Mouse (Mus musculus): ENCODE measurements around the gene 4931422A03Rik. TPM values are rescaled to one million over a fixed set of nuclear protein-coding genes. Genes with fewer than 3 reads are reported as not detected.

The 4931422A03Rik gene
- total and polyA plus RNA-seq, 3 experiments: 0.50 to 4.9 TPM; not detected in 1

- TF ChIP-seq UBTF (IDR thresholded peaks at IDR 0.05; ENCODE audit: borderline replicate concordance, insufficient read depth, low read depth, low read length) (no peak), POLR2AphosphoS2 (IDR thresholded peaks at IDR 0.05; ENCODE audit: low read length) (no peak), ZKSCAN1 (IDR thresholded peaks at IDR 0.05; ENCODE audit: low read depth, low read length) (no peak), ETS1 (IDR thresholded peaks at IDR 0.05; ENCODE audit: low read depth, low read length) (peak; percentile 45; the same call in 1 of the 2 replicates), KAT2A (conservative IDR thresholded peaks at IDR 0.05; ENCODE audit: low read depth, low read length) (no peak), NELFE (IDR thresholded peaks at IDR 0.05; ENCODE audit: low read depth, low read length) (no peak; the same call in 1 of the 2 replicates), MAZ (IDR thresholded peaks at IDR 0.05; ENCODE audit: low read depth, low read length) (no peak; the same call in 1 of the 2 replicates), CTCF (IDR thresholded peaks at IDR 0.05 in 2 of 3, conservative IDR thresholded peaks at IDR 0.05 in 1 of 3; ENCODE audit: control insufficient read depth in 1 of 3, insufficient read depth in 1 of 3, low read depth in 2 of 3, low read length in 3 of 3, poor library complexity in 1 of 3, severe bottlenecking in 1 of 3) (no peak), RCOR1 (IDR thresholded peaks at IDR 0.05; ENCODE audit: low read depth, low read length) (peak; percentile 21; the same call in 1 of the 2 replicates), JUND (IDR thresholded peaks at IDR 0.05; ENCODE audit: low read depth, low read length) (no peak), HCFC1 (IDR thresholded peaks at IDR 0.05; ENCODE audit: low read depth, low read length) (no peak), GATA1 (IDR thresholded peaks at IDR 0.05; ENCODE audit: low read depth, low read length) (peak; percentile 50; the same call in 1 of the 2 replicates), MAFK (IDR thresholded peaks at IDR 0.05; ENCODE audit: borderline replicate concordance, low read depth, low read length) (no peak), USF2 (IDR thresholded peaks at IDR 0.05; ENCODE audit: borderline replicate concordance in 1 of 2, insufficient read depth in 1 of 2, low read depth in 1 of 2, low read length in 2 of 2) (no peak), TAL1 (IDR thresholded peaks at IDR 0.05; ENCODE audit: low read length) (peak; percentile 63), MAX (IDR thresholded peaks at IDR 0.05; ENCODE audit: low read length) (0 out of 2 replicates have a peak, but pooled peaks have one; percentile 17), BHLHE40 (IDR thresholded peaks at IDR 0.05; ENCODE audit: borderline replicate concordance, low read depth, low read length) (peak; percentile 44; the same call in 1 of the 2 replicates), EP300 (IDR thresholded peaks at IDR 0.05; ENCODE audit: low read depth in 1 of 2, low read length in 2 of 2) (peak in 1 of 2 experiments; percentile 77; a peak in 3 of 4 replicates), TBP (IDR thresholded peaks at IDR 0.05; ENCODE audit: low read depth, low read length) (no peak)
Measured at GRCm38 (mm10) chr2:103930306-103931019, 97.7 kb downstream of the 4931422A03Rik start (continued).

- DNase-seq (ENCODE audit: low read depth, low spot score): no peak
- Histone ChIP-seq H3K9me3 (replicated peaks; ENCODE audit: insufficient read depth, low read length) (no peaks in the 10 kb centered on the region), H3K4me3 (ENCODE audit: control insufficient read depth in 1 of 2, insufficient read depth in 1 of 2, low read depth in 2 of 2, low read length in 2 of 2) (no peak overlapping the region), H3K79me2 (ENCODE audit: control insufficient read depth, insufficient read depth, low read length, poor library complexity) (no peaks in the 10 kb centered on the region; the same call in 1 of the 2 replicates), H3K27me3 (ENCODE audit: control insufficient read depth in 1 of 2, insufficient read depth in 2 of 2, low read length in 2 of 2) (no peaks in the 10 kb centered on the region), H3K4me1 (ENCODE audit: control insufficient read depth in 1 of 2, insufficient read depth in 2 of 2, low read length in 2 of 2) (peaks cover 5 to 22% of the 10 kb centered on the region in 2 experiments; a peak in 3 of 4 replicates), H3K9ac (ENCODE audit: control insufficient read depth, low read depth, low read length, poor library complexity, severe bottlenecking) (no peak overlapping the region), H3K36me3 (ENCODE audit: control insufficient read depth in 1 of 2, insufficient read depth in 2 of 2, low read length in 2 of 2) (peaks cover 0 to 7% of the 10 kb centered on the region in 2 experiments; a peak in 2 of 4 replicates), H3K27ac (ENCODE audit: control insufficient read depth, low read depth, low read length) (no peak overlapping the region)
- no peak for TF ChIP-seq KAT2A (conservative IDR thresholded peaks at IDR 0.05; ENCODE audit: low read depth, low read length)
- TF ChIP-seq MYB (IDR thresholded peaks at IDR 0.05; ENCODE audit: low read depth, low read length): no peak
- TF ChIP-seq POLR2AphosphoS2 (IDR thresholded peaks at IDR 0.05; ENCODE audit: low read length): no peak
- no peak for TF ChIP-seq POLR2A (IDR thresholded peaks at IDR 0.05; ENCODE audit: control insufficient read depth in 1 of 2, insufficient read depth in 1 of 2, low read depth in 1 of 2, low read length in 2 of 2, poor library complexity in 1 of 2)
- TF ChIP-seq BHLHE40 (IDR thresholded peaks at IDR 0.05; ENCODE audit: borderline replicate concordance, low read depth, low read length): no peak
- no peak for TF ChIP-seq MAZ (IDR thresholded peaks at IDR 0.05; ENCODE audit: low read depth, low read length)
- TF ChIP-seq ETS1 (IDR thresholded peaks at IDR 0.05; ENCODE audit: low read depth, low read length): no peak
- no peak for TF ChIP-seq NRF1 (IDR thresholded peaks at IDR 0.05; ENCODE audit: insufficient read depth, low read depth, low read length, poor library complexity, severe bottlenecking)
- no peak for TF ChIP-seq RCOR1 (IDR thresholded peaks at IDR 0.05; ENCODE audit: low read depth, low read length)
- TF ChIP-seq MYC (IDR thresholded peaks at IDR 0.05; ENCODE audit: low read depth, low read length): no peak
- no peak for TF ChIP-seq SIN3A (IDR thresholded peaks at IDR 0.05; ENCODE audit: low read length)
- TF ChIP-seq TCF12 (IDR thresholded peaks at IDR 0.05; ENCODE audit: low read depth, low read length): no peak
- TF ChIP-seq POLR2AphosphoS5 (IDR thresholded peaks at IDR 0.05; ENCODE audit: borderline replicate concordance, low read depth, low read length): no peak
- no peak for TF ChIP-seq USF2 (IDR thresholded peaks at IDR 0.05; ENCODE audit: borderline replicate concordance in 1 of 2, insufficient read depth in 1 of 2, low read depth in 1 of 2, low read length in 2 of 2)
- no peak for TF ChIP-seq ZC3H11A (IDR thresholded peaks at IDR 0.05; ENCODE audit: low read depth, low read length)
Measured at GRCm38 (mm10) chr2:103927610-103928145, 100.5 kb downstream of the 4931422A03Rik start.
